Mouse (Mus musculus): ENCODE results near the gene 1700001O22Rik.

The 1700001O22Rik gene

DNA sequence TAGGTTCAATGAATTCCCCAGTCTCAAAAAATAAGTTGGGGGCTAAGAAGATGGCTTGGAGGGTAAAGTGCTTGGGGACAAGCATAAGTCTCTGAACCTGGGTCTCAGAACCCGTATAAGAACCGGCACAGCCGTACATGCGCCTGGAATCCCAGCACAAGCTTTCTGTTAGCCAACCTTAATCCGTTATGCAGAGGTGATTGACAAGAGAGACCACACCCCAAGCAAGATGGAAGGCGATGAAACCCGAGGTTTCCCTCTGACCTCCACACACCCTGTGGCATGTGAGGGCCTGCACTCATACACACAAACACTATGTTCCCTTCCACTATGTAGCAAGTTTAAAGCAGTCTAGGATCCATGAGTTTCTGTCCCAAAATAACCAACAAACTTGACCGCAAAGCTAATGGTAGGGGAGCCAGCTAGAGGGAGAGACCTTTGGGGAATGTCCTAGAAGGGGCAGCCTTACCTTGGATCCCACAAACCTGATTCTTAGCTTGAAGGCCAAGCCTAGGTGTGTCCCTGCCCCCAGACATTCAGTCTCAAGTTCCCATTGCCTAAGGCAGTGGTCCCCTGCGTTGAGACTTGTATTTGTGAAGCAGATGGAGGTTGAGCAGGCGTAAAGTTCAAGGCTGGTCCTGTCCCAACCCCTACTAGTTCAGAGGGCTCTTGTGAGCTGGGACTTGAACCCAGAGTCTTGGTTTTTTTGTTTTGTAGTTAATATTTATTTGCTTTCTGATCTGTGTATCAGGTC is 46.3 kb downstream of the 1700001O22Rik start:
- no peak for ATAC-seq (ENCODE audit: insufficient number of reproducible peaks, low FRiP score, low TSS enrichment)

DNA sequence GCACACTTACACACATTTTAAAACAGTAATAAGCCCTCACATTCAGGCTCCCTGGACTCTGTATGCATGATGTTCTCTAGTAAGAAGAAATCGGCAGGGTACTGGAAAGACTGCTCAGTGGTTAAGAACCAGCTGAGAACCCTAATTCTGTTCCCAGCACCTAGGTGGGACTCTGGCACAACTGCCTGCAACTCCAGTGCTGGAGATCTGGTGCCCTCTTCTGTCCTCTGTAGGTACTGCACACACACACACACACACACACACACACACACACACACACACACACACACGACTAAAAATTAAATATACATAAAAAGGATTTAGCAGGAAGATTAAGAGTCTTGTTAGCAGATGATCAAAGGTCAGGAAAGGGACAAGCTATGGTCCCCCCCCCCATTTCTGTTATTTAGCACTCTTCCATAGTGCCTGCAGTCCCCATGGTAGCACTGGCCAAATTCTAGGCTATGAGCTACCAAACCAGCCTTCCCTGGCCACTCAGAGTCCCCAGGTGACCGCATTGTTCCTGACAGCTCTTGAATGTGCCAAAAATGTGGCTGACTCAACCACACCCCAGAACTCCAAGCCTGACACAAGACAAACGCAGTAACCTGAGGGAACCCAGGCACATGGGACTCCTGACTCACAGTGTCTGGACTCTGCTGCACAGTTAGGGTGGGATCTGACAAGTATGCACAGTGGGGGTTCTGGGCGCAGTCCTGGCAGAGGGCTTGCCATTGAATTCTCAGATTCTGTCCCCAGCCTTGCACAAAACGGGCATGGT is 47.3 kb downstream of the 1700001O22Rik start:
- ATAC-seq (ENCODE audit: insufficient number of reproducible peaks, low FRiP score, low TSS enrichment) = no peak

- ATAC-seq (ENCODE audit: insufficient number of reproducible peaks, low FRiP score, low TSS enrichment) = no peak
Measured at GRCm38 (mm10) chr2:30754831-30755230, 48.6 kb downstream of the 1700001O22Rik start.

DNA sequence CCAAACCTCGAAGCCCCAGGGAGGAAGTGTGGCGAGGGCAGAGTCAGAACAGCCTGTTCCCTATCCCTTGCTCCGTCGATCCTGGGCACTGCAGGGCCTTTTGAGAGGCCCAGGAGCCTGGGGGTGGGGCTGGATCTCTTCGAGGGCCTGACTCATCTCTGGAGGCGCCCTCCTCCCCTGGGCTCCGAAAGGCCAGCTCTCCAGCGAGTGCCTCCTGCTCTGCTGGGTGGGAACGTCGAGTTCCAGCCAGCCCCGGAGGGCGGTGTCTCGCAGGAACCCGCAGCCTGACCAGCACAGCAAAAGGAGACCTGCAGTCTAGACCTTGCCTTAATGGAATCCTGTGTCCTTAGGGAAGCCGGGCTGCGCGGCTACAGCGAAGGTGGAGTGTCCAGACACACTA is 50.2 kb downstream of the 1700001O22Rik start:
- ATAC-seq (ENCODE audit: insufficient number of reproducible peaks, low FRiP score, low TSS enrichment) = no peak

DNA sequence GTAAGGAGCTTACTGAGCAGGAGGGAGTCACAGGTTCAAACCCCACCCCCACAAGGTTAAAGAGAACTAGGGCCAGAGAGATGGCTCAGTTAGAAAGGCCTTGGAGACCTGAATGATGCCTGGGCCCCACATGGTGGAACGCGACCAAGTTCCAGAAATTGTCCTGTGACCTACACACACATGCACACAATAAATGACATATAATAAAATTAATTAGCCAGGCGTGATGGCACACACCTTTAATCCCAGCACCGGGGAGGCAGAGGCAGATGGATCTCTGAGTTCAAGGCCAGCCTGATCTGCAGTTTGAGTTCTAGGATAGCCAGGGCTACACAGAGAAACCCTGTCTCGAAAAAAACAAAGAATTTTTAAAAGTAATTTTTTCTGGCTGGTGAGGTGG is 51.0 kb downstream of the 1700001O22Rik start:
- no peak for ATAC-seq (ENCODE audit: insufficient number of reproducible peaks, low FRiP score, low TSS enrichment)

GRCm38 (mm10) chr2:30750025-30750424 is 53.4 kb downstream of the 1700001O22Rik start:
- ATAC-seq (ENCODE audit: insufficient number of reproducible peaks, low FRiP score, low TSS enrichment) = no peak

GRCm38 (mm10) chr2:30747602-30748162 is 55.8 kb downstream of the 1700001O22Rik start:
- ATAC-seq (ENCODE audit: insufficient number of reproducible peaks, low FRiP score, low TSS enrichment) = no peak
